Mouse (Mus musculus): ENCODE measurements around the gene Hs2st1. TPM values are rescaled to one million over a fixed set of nuclear protein-coding genes. Genes with fewer than 3 reads are reported as not detected.

The Hs2st1 gene
- polyA plus RNA-seq, 1 experiment from 2014 or later: 14.4 TPM

- ATAC-seq (ENCODE audit: low read depth): no peak
- no peaks in the 10 kb centered on the region for H3K27me3 ChIP-seq (replicated peaks; ENCODE audit: control insufficient read depth, insufficient read depth, low read length)
- 85% methylated on average over 4 of the region's 4 CpGs for WGBS
These were observed 27.1 kb upstream of the Hs2st1 start for GRCm38 (mm10) chr3:144597121-144597520.

GRCm38 (mm10) chr3:144592992-144593785 lies 23.2 kb upstream of the Hs2st1 start:
- Histone ChIP-seq H3K4me2 (ENCODE audit: low read depth, low read length) (no peak overlapping the region), H3K27ac (replicated peaks; ENCODE audit: low read depth, low read length) (no peak overlapping the region), H3K9ac (ENCODE audit: low read depth, low read length) (no peak overlapping the region), H3K27me3 (replicated peaks; ENCODE audit: control insufficient read depth, insufficient read depth, low read length) (no peaks in the 10 kb centered on the region), H3K36me3 (ENCODE audit: control insufficient read depth, insufficient read depth, low read length) (peaks cover 48% of the 10 kb centered on the region), H3K4me1 (ENCODE audit: control insufficient read depth, insufficient read depth, low read length) (no peaks in the 10 kb centered on the region), H3K4me3 (ENCODE audit: low read depth, low read length) (no peak overlapping the region), H3K9me3 (ENCODE audit: control insufficient read depth, low read length) (no peaks in the 10 kb centered on the region)
- ATAC-seq (ENCODE audit: low read depth): peak; percentile 50; the same call in 1 of the 2 replicates
- WGBS: 83% methylated on average over 9 of the region's 9 CpGs
- DNase-seq (ENCODE audit: low spot score): peak; percentile 33

More at GRCm38 (mm10) chr3:144597121-144597520, 27.1 kb upstream of the Hs2st1 start:
- H3K9ac ChIP-seq (ENCODE audit: low read depth, low read length): no peak overlapping the region
- DNase-seq (ENCODE audit: low spot score): no peak
- H3K36me3 ChIP-seq (ENCODE audit: control insufficient read depth, insufficient read depth, low read length): peaks cover 46% of the 10 kb centered on the region
- no peak overlapping the region for H3K27ac ChIP-seq (replicated peaks; ENCODE audit: low read depth, low read length)
- no peak overlapping the region for H3K4me2 ChIP-seq (ENCODE audit: low read depth, low read length)
- no peaks in the 10 kb centered on the region for H3K4me1 ChIP-seq (ENCODE audit: control insufficient read depth, insufficient read depth, low read length)
- no peaks in the 10 kb centered on the region for H3K9me3 ChIP-seq (ENCODE audit: control insufficient read depth, low read length)
- no peak overlapping the region for H3K4me3 ChIP-seq (ENCODE audit: low read depth, low read length)

GRCm38 (mm10) chr3:144589189-144589890 lies 19.4 kb upstream of the Hs2st1 start:
- no peak for ATAC-seq (ENCODE audit: low read depth)
- H3K27me3 ChIP-seq (replicated peaks; ENCODE audit: control insufficient read depth, insufficient read depth, low read length): no peaks in the 10 kb centered on the region
- no peak overlapping the region for H3K4me3 ChIP-seq (ENCODE audit: low read depth, low read length)
- H3K9ac ChIP-seq (ENCODE audit: low read depth, low read length): no peak overlapping the region
- peaks cover 45% of the 10 kb centered on the region for H3K36me3 ChIP-seq (ENCODE audit: control insufficient read depth, insufficient read depth, low read length)
- H3K27ac ChIP-seq (replicated peaks; ENCODE audit: low read depth, low read length): no peak overlapping the region
- WGBS: 88% methylated on average over 8 of the region's 8 CpGs
- no peak overlapping the region for H3K4me2 ChIP-seq (ENCODE audit: low read depth, low read length)
- no peaks in the 10 kb centered on the region for H3K9me3 ChIP-seq (ENCODE audit: control insufficient read depth, low read length)
- DNase-seq (ENCODE audit: low spot score): no peak
- H3K4me1 ChIP-seq (ENCODE audit: control insufficient read depth, insufficient read depth, low read length): 0 out of 2 replicates have a peak, but pooled peaks cover 2% of the 10 kb centered on the region

GRCm38 (mm10) chr3:144586731-144587130 lies 16.8 kb upstream of the Hs2st1 start:
- DNase-seq (ENCODE audit: low spot score) (peak; percentile 45), ATAC-seq (ENCODE audit: low read depth) (peak; percentile 39; the same call in 1 of the 2 replicates)

GRCm38 (mm10) chr3:144584789-144585553 lies 15.0 kb upstream of the Hs2st1 start:
- Histone ChIP-seq H3K27me3 (replicated peaks; ENCODE audit: control insufficient read depth, insufficient read depth, low read length) (no peaks in the 10 kb centered on the region), H3K4me2 (ENCODE audit: low read depth, low read length) (no peak overlapping the region), H3K9me3 (ENCODE audit: control insufficient read depth, low read length) (no peaks in the 10 kb centered on the region), H3K4me1 (ENCODE audit: control insufficient read depth, insufficient read depth, low read length) (peaks cover 2% of the 10 kb centered on the region; the same call in 1 of the 2 replicates), H3K27ac (replicated peaks; ENCODE audit: low read depth, low read length) (no peak overlapping the region), H3K4me3 (ENCODE audit: low read depth, low read length) (no peak overlapping the region), H3K36me3 (ENCODE audit: control insufficient read depth, insufficient read depth, low read length) (peaks cover 60% of the 10 kb centered on the region), H3K9ac (ENCODE audit: low read depth, low read length) (no peak overlapping the region)
- DNase-seq (ENCODE audit: low spot score) (no peak), ATAC-seq (ENCODE audit: low read depth) (peak; percentile 10; the same call in 1 of the 2 replicates)
- WGBS: 78% methylated on average over 6 of the region's 6 CpGs

More at GRCm38 (mm10) chr3:144586731-144587130, 16.8 kb upstream of the Hs2st1 start:
- peaks cover 59% of the 10 kb centered on the region for H3K36me3 ChIP-seq (ENCODE audit: control insufficient read depth, insufficient read depth, low read length)
- H3K9ac ChIP-seq (ENCODE audit: low read depth, low read length): no peak overlapping the region
- H3K27me3 ChIP-seq (replicated peaks; ENCODE audit: control insufficient read depth, insufficient read depth, low read length): no peaks in the 10 kb centered on the region
- no peak overlapping the region for H3K4me3 ChIP-seq (ENCODE audit: low read depth, low read length)
- WGBS: 71% methylated on average over 7 of the region's 7 CpGs
- no peak overlapping the region for H3K4me2 ChIP-seq (ENCODE audit: low read depth, low read length)
- H3K27ac ChIP-seq (replicated peaks; ENCODE audit: low read depth, low read length): peak overlapping the region; percentile 70
- H3K4me1 ChIP-seq (ENCODE audit: control insufficient read depth, insufficient read depth, low read length): peaks cover 2% of the 10 kb centered on the region; the same call in 1 of the 2 replicates
- H3K9me3 ChIP-seq (ENCODE audit: control insufficient read depth, low read length): no peaks in the 10 kb centered on the region

- peaks cover 2% of the 10 kb centered on the region; the same call in 1 of the 2 replicates for H3K4me1 ChIP-seq (ENCODE audit: control insufficient read depth, insufficient read depth, low read length)
- H3K4me3 ChIP-seq (ENCODE audit: low read depth, low read length): no peak overlapping the region
- no peak overlapping the region for H3K27ac ChIP-seq (replicated peaks; ENCODE audit: low read depth, low read length)
- H3K4me2 ChIP-seq (ENCODE audit: low read depth, low read length): no peak overlapping the region
- DNase-seq (ENCODE audit: low spot score): no peak
- peaks cover 67% of the 10 kb centered on the region for H3K36me3 ChIP-seq (ENCODE audit: control insufficient read depth, insufficient read depth, low read length)
- 83% methylated on average over 5 of the region's 5 CpGs for WGBS
- no peak overlapping the region for H3K9ac ChIP-seq (ENCODE audit: low read depth, low read length)
- H3K9me3 ChIP-seq (ENCODE audit: control insufficient read depth, low read length): no peaks in the 10 kb centered on the region
- H3K27me3 ChIP-seq (replicated peaks; ENCODE audit: control insufficient read depth, insufficient read depth, low read length): no peaks in the 10 kb centered on the region
- ATAC-seq (ENCODE audit: low read depth): no peak
These were observed 13.8 kb upstream of the Hs2st1 start for GRCm38 (mm10) chr3:144583789-144584188.

GRCm38 (mm10) chr3:144582306-144582705 lies 12.3 kb upstream of the Hs2st1 start:
- ATAC-seq (ENCODE audit: low read depth): no peak
- DNase-seq (ENCODE audit: low spot score): no peak
- Histone ChIP-seq H3K27me3 (replicated peaks; ENCODE audit: control insufficient read depth, insufficient read depth, low read length) (no peaks in the 10 kb centered on the region), H3K9ac (ENCODE audit: low read depth, low read length) (no peak overlapping the region), H3K4me3 (ENCODE audit: low read depth, low read length) (no peak overlapping the region), H3K4me1 (ENCODE audit: control insufficient read depth, insufficient read depth, low read length) (peaks cover 2% of the 10 kb centered on the region; the same call in 1 of the 2 replicates), H3K4me2 (ENCODE audit: low read depth, low read length) (no peak overlapping the region), H3K27ac (replicated peaks; ENCODE audit: low read depth, low read length) (no peak overlapping the region), H3K9me3 (ENCODE audit: control insufficient read depth, low read length) (no peaks in the 10 kb centered on the region), H3K36me3 (ENCODE audit: control insufficient read depth, insufficient read depth, low read length) (peaks cover 72% of the 10 kb centered on the region)
- 85% methylated on average over 4 of the region's 4 CpGs for WGBS

GRCm38 (mm10) chr3:144581842-144582241 lies 11.9 kb upstream of the Hs2st1 start:
- Histone ChIP-seq H3K4me2 (ENCODE audit: low read depth, low read length) (no peak overlapping the region), H3K27me3 (replicated peaks; ENCODE audit: control insufficient read depth, insufficient read depth, low read length) (no peaks in the 10 kb centered on the region), H3K4me1 (ENCODE audit: control insufficient read depth, insufficient read depth, low read length) (peaks cover 2% of the 10 kb centered on the region; the same call in 1 of the 2 replicates), H3K9me3 (ENCODE audit: control insufficient read depth, low read length) (no peaks in the 10 kb centered on the region), H3K27ac (replicated peaks; ENCODE audit: low read depth, low read length) (no peak overlapping the region), H3K9ac (ENCODE audit: low read depth, low read length) (no peak overlapping the region), H3K36me3 (ENCODE audit: control insufficient read depth, insufficient read depth, low read length) (peaks cover 70% of the 10 kb centered on the region), H3K4me3 (ENCODE audit: low read depth, low read length) (no peak overlapping the region)
- WGBS: 86% methylated on average over 3 of the region's 3 CpGs
- no peak for DNase-seq (ENCODE audit: low spot score)
- ATAC-seq (ENCODE audit: low read depth): no peak
